Mouse (Mus musculus): ENCODE results near the gene Txndc16. TPM values are rescaled to one million over a fixed set of nuclear protein-coding genes. Genes with fewer than 3 reads are reported as not detected.

Gene Txndc16
- total RNA-seq (2015) (8.1 and 11.1 TPM in 2 replicates), total RNA-seq (2017) (11.2 and 14.2 TPM in 2 replicates)

DNA sequence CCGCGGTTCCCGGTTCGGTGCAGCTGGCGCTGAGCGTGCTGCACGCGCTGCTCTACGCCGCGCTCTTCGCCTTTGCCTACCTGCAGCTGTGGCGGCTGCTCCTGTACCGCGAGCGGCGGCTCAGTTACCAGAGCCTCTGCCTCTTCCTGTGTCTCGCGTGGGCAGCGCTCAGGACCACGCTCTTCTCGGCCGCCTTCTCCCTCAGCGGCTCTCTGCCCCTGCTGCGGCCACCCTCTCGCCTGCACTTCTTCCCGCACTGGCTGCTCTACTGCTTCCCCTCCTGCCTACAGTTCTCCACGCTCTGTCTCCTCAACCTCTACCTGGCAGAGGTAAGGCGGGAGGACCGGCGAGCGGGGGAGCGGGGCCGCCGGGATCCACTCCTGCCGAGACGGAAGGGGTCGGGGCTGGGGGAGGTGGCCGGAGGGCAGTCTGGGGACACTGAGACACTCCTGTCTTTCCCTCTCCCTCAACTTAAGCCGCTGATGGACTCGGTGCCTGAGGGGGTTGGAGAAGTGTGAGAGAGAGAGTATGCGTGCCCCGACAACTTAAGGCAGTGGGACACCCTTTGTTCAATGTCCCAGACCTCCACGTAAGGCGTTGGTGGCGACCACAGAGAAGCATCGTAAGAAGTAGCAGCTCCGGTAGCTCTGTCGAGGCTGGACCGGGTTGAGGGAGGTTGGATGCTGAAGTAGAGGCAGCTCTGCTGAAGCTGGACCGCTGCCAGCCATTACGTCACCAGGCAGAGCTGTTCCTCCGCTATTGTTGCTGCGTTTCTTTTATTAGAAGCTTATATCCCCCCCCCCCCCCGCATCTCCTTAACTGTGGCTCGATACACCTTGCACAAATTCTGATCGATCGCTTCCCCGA is at the start of gene Txndc16:
Txndc16 (minus strand) TSS at position 239 of the 867 bp plus-strand sequence.
- ATAC-seq (replicated peaks; ENCODE audit: poor library complexity): peak; percentile 6; the same call in 1 of the 2 replicates

DNA sequence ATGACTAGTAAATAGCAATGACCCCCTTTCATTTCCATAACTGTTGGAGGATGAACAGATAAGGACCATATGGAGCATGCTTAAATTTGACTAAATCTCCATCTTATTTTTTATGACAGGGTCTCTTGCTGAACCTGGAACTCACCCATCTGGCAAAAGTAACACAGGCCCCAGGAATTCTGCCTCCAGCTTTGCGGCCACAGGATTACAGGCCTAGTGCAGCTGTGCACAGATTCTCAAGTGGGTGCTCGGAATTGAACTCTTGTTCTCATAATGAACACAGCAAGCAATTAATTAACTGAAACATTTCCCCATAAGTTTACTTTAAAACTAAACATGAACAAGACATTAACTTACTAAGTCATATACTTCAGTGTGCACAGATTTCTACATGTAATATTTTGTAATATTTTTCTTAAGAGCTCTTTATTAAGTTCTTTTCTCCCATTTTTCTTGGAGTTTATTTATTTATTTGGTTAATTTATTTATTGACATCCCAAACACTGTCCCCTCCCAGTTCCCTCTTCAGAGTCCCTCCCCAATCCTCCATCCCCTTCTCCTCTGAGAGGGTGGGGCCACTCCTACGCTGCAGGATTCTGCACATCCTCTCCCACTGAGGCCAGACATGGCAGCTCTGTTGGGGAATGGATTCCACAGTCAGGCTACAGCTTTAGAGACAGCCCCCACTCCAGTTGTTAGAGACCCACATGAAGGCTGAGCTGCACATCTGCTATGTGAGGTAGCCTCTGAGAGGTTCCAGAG is 43.9 kb upstream of the Txndc16 start:
- ATAC-seq (replicated peaks; ENCODE audit: poor library complexity): no peak

DNA sequence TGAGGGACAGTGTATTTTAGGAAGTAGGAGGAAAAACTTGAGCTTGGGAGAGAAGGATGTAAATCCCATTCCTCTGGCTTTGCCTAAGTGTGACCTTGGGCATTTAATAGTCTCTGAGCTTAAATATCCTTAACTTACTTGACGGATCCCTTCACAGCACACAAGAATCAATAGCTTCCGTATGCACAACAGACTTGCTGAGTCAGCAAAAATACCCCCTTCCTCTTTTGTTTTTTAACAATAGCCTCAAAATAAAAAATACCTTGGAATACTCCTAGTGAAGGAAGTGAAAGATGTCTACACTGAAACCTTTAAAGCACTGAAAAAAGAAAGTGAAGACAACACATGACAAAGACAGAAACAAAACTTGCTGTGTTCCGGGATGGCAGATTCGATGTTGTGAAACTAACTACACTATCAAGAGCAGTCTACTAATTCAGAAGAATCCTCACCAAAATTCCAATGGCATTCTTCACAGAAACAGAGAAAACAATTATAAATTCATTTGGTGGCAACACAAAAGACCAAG is 31.5 kb upstream of the Txndc16 start:
- ATAC-seq (replicated peaks; ENCODE audit: poor library complexity): peak; percentile 31; the same call in 1 of the 2 replicates

DNA sequence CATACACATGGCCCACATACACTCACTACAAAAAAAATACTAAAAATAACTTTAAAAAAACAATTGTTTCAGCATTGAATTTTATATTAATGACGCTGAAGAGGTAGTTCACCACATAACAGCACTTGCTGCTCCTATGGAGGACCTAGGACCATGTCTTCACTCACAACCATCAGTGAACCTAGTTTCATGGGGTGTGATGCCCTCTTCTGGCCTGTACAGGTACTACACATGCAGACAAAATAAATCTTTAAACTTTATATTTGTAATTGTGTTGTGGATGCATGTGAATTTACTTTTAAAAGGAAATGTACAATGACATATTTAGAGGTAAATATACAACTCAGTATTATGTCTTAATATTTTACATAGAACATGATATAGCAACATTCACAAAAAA is 21.5 kb upstream of the Txndc16 start:
- ATAC-seq (replicated peaks; ENCODE audit: poor library complexity): peak; percentile 78

DNA sequence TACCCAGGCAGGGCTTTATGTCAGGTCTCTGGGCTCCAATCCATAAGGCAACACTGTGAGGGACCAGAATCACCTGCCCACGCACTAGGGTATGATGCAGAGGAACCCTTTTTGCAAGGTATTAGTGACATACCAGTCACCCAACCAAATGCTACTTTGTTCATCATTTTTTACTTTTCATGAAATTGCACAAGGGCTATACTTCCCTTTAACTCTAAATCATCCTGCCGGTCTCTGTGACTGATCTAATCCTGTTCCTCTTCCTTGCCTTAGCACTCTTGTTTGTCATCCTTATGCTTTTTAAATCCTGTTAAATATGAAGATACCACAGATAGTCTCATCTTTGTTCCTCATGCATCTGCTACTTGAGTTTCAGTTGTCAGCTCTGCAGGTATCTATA is 18.9 kb upstream of the Txndc16 start:
- peak; percentile 85 for ATAC-seq (replicated peaks; ENCODE audit: poor library complexity)

DNA sequence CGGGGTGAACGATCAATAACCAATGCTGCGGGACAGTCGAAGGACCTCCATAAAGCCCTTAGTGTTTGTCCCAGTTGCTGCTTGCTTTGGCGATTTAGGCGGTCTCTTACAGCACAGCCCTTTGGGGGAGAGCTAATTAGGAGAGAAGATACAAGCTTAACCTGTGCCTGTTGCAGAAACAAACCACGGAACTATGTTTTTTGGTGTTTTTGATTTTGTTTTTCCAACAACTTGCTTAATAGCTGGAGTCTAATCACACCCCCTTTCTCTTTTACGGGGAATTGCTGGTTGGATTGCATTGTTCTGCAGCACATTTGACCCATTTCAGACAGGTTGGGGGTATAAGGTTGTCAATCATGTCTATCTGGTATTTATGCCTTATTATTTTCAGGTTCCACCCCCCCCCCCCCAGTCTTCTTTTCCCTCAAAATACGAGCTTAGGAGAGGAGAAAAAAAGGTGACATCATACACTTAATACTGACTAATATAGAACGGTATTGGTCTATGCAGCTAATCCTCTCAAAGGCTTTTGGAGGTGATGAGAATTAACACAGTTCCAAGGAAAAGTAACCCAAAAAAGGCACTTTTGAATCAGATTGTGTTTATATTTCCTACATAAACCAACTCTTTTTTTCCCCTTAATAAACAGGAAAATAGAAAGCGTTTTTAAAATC is 966 bp upstream of the Txndc16 start:
- no peak for ATAC-seq (replicated peaks; ENCODE audit: poor library complexity)

DNA sequence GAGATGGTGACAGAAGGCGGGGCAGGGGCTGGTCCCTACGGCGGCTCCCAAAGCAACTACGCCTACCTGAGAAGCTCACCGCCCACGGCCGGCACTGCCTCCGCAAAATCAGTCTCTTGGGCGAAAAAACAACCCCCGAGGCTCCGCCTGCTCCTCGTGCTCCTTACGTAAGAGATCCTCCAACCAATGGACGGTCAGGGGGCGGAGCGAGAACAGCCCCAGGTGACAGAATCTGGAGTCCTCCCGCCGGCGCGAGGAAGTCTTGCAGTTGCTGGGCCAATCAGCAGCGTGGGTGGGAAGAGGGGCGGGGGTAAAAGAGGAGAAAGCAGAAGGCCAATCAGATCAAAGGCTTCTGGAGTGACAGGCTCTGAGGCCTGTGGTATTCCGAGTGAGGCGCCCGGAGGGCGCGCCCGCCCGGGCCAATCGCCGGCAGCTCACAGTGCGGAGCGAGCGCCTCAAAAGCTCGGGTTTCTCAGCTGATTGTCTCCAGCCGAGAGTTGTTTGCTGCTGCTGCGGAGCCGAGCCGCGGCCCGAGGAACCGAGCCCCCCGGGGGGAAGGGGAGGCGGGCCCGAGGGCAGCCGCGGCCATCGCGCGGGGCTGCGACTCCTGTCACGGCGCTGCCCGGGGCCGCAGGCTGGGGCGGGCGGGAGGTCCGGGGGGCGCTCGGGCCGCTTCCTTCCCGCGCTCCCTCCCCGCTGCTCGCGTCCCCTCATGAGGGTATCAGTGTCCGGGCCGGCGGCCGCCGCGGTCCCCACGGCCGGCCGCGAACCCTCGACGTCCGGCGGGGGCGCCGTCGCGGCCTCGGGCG is 643 bp downstream of the Txndc16 start, which contains the start of gene Gpr137c:
Gpr137c (plus strand) TSS at position 437 of the 809 bp plus-strand sequence.
- ATAC-seq (replicated peaks; ENCODE audit: poor library complexity): peak; percentile 94

DNA sequence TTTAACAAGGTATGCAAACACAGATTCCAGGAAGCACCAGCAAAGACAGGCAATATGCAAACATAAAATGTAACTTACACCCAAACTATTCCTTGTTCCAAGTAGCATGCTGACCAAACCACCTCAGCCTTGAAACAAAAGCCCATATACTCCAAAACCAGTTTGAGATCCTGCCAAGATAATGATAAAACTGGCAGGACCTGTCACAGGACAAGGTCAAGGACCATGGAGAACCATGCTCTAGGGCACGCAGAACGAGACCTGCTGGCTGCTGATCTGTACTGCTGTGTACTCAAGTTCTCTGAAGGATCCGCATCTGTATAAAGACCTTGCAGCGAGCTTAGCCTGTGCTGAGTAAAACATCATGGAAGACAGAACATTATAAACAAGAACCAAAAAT is 2.4 kb downstream of the Txndc16 start:
- no peak for ATAC-seq (replicated peaks; ENCODE audit: poor library complexity)

DNA sequence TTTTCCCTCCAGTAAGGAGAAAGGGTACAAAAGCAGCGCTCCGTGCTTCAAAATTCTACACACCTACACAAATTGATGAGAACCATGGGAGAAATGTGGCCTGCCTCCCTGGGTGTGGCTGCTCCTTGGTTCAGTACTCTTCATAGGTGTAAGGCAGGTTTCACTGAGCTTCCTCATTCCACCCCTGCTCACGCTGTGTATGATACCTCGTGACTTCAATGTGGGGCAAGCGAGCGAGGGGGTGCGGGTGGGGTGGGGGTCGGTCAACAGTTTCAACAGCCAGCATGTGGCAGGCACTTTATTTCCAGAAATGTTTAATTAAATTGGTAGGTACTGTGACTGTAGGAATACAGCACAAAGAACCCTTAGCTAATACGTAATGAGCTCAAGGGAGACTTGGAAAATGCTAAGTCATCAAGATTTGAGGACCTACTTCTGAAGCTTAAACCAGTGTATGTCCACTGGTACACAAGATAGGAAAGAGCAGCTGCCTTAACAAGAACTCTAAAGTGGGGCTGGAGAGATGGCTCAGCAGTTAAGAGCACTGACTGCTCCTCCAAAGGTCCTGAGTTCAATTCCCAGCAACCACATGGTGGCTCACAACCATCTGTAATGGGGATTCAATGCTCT is 3.3 kb downstream of the Txndc16 start:
- ATAC-seq (replicated peaks; ENCODE audit: poor library complexity): no peak

DNA sequence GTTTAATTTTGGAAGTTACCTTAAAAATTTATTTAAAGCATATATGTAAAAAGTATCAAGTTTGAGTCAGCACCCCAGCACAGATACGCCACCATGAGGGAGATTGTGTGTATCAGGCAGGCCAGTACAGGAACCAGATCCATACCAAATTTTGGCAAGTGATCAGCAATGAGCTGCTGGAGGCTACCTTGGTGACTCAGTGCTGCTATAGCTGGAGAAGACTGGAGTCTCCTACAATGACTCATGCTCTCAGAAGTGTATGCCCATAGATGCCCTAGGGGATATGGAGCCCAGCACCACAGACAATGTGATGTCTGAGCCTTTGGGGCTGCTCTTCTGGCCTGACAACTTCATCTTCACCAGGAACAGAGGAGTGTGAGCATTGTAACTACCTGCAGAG is 8.7 kb downstream of the Txndc16 start:
- no peak for ATAC-seq (replicated peaks; ENCODE audit: poor library complexity)

DNA sequence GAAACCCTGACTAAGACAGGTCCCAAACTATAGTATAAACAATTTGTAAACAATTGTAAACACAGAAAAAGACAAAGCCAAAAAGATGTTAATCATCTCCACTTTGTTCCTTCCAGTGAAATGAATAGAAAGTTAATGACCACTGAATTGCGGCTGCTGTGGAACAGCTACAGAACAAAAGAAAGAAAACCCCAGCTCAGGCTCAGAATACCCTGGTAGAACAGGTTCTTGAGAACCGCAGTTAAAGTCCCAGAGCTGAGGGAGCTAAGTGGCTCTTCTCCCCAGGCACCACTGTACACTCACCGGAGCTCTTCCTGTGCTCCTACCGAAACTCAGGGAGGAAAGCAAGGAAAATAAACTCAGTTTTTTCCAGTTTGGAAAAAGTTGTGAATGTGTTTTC is 9.4 kb downstream of the Txndc16 start:
- ATAC-seq (replicated peaks; ENCODE audit: poor library complexity): no peak

DNA sequence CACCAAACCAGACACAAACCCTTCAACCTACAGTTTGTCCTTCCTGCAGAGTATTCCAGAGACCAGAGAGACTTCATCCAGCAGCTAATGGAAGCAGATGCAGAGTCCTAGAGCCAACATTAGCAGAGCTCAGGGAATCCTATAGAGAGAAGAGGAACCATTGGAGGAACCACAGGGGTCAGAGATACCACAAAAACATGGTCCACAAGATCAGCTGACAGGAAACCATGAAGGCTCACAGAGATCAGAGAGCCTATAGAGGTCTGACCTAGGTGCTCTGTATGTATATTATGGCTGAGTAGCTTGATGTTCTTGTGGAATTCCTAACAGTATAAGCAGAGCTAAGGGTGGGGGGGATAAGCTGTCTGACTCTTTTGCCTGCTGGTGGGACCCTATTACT is 19.5 kb downstream of the Txndc16 start:
- peak; percentile 77 for ATAC-seq (replicated peaks; ENCODE audit: poor library complexity)

DNA sequence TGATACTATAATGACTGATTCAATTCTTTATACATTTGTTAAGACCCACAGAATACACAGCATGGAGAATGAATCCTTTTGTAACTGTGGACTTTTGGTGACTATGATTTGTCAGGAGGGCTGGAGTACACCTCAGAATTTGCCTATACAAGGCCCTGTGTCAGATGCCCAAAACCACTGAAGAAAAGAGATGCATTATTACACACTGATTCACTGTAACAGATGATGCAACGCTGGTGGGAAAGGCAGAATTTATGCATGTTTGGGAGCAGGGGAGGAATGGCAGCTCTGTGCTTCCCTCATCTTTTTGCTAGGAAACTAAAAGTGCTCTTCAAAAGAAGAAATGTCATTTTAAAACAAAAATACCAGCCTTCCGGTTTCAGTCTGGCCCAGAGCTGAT is 29.1 kb downstream of the Txndc16 start:
- ATAC-seq (replicated peaks; ENCODE audit: poor library complexity): no peak

DNA sequence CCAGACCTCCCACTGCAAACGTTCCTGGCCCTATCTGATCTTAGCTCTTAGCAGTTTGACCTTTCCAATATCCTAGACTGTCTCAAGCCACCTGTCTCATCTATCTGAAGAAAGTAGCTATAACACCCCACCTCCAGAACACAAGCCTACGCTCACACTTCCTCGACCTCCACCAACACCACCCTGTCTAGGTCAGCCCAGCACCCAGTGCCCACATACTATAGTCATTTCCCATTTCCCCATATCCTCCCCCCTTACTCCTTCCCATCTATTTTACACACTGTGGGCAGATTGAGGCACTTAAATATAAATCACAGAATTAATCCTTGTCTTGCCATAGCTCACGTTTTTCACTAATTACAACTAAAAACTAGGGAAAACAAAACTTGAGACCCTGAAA is 38.5 kb downstream of the Txndc16 start:
- ATAC-seq (replicated peaks; ENCODE audit: poor library complexity): peak; percentile 53

DNA sequence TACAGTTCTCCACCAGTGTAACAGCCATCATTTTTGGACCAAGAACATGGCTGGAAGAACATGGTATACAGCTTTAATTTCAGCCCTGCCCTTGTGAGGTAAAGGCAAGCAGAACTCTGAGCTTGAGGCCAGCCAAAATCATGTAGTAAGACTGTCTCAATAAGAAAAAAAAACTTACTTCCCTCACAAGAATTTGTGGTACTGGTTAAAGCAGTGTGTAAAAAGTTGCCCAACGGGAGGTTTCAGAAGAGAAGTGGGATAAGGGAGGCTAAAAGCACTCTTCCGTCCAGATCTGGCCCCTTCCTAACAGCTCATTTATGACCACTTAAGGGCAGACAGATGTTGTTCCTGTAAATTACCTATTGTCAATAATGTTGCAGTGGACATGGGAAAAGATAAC is 40.5 kb downstream of the Txndc16 start:
- ATAC-seq (replicated peaks; ENCODE audit: poor library complexity): peak; percentile 86

DNA sequence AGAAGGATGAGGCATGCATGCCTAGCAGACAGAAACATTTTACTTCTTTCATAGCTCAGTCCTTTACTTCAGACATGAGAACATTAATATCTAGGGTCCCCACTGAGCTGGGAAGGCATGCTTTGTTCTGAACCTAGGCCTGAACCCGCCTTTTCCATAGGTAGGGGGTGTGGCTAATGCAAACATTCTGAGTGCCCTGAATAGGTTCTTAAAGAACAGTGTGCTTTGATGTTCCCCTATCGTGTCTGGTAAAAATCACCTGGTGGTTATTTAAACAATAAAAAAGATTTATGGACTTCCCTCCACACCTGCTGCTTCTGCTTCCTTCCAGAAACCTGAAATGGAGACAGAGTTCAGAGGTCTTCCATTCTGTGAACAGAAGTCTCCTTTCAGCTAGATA is 40.9 kb downstream of the Txndc16 start:
- ATAC-seq (replicated peaks; ENCODE audit: poor library complexity): 0 out of 2 replicates have a peak, but pooled peaks have one; percentile 1

DNA sequence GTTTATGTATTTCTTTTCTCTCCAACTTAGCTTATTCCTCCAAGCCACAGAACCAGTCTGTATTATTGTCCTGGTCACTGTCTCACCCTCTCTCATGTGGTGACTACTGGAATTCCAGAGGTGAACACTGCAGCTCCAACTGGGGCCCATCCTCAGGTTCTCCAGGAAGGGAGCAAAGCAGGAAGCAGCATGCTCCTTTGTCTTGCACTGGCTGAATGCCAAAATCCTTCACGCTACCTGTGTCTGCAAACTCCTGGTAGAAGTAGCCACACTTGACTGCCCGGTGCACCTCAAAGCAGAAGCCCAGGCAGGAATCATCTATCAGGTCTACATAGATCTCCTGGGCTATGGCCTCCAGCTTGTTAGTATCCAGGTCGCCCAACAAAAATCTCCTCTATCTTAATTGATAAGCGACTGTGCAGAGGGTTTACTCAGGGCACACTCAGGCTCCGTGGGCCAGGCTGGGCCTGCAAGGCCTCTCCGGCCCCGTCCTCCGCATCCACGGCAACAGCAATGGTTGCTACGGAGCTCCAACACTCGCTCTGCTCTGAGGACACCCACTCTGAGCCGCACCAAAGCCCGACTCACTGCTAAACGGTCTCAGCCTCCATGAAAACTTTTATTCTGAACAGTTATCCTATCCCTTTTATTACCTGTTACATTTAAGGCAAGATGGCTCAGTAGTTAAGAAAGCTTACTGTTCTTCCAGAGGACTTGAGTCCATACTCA is 45.0 kb downstream of the Txndc16 start:
- ATAC-seq (replicated peaks; ENCODE audit: poor library complexity): no peak

DNA sequence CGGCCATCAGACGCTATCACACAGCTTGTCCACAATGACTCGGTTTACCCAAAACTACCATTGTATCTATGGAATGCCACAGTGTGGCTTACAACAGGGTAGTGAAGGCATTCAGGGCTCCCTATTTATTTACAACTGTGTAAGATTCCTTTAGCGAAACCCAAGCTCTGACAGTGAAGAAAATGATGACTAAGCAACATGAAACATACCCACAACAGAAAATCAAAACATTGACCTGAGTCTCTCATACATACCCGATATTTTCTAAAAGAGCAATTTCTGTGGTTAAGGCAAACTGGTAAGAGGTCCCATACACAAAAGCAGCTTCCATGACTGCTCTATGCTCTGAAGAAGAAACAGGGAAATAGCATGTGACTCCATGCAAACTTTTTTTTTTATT is 47.9 kb downstream of the Txndc16 start:
- no peak for ATAC-seq (replicated peaks; ENCODE audit: poor library complexity)

DNA sequence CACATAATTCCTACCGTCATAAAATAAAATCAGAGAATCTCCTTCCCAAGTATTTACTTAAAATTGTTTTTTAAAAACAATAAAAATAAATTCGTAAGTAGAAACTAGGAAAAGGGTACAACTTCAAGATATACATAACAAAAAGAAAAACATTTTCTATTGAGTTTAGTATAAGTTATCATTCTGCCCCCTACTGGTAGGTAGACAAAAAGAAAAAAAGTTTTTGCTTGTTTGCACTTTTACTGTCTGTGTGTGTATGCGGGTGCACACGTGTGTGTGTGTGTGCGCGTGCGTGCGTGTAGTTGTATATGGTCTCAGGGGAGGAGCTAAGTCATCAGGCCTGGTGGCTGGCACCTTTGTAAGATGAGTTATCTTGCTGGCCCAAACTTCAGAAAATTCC is 52.8 kb downstream of the Txndc16 start:
- peak; percentile 60 for ATAC-seq (replicated peaks; ENCODE audit: poor library complexity)

All from megakaryocyte progenitor cell, adult 5-6 weeks (primary cell).